Mouse (Mus musculus) large intestine, adult 2 months (tissue): ENCODE measurements around the gene Ell3. TPM values are rescaled to one million over a fixed set of nuclear protein-coding genes. Genes with fewer than 3 reads are reported as not detected.

Source experiments
- DNase-seq: peaks from one replicate; pipeline ENCODE4 v3.0.0-alpha.2; 2012; ENCODE audit warnings: low read depth, low spot score
- WGBS: fragments of 180-500 bp; shearing (Covaris S2); methylation state at CpG from one replicate; pipeline ENCODE4 v1.1.7; 2018; 5-methylcytosine and 5-hydroxymethylcytosine counted together
- polyA plus RNA-seq: library from polyadenylated mRNA; depleted of rRNA; stranded (reverse); fragments of >200 nt; gene quantifications from 2 replicates; pipeline ENCODE4 v1.2.3, GENCODE M21; 2012

Gene Ell3
- polyA plus RNA-seq, 1 experiment = 4.7 TPM

- peak; percentile 96 for DNase-seq
- under 1% methylated on average over 72 of the region's 74 CpGs for WGBS
Measured at GRCm38 (mm10) chr2:121448739-121449535, 4.9 kb upstream of the Ell3 start, which contains the start of gene Serf2. Serf2 (plus strand) TSS chr2:121449195.

DNA sequence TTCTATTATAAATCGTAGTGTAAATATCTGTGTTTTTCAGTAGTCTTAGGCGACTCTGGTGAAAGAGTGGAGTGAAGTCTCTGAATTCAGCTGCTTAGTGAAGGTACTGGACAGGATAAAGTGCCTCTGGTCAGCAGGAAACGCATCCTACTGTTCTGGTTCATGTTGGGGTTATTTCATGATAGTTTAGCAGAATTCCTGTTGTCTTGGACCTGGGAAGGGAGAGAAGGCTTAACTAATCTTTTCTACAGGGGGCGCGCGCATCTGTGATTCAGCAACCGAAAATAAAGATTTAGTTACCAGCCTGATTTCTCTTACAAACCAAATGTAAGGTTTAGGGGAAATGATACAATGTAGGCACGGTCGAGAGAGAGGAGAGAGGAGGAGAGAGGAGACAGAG is 4.1 kb upstream of the Ell3 start:
- no peak for DNase-seq
- WGBS = 9% methylated on average over 9 of the region's 9 CpGs

DNA sequence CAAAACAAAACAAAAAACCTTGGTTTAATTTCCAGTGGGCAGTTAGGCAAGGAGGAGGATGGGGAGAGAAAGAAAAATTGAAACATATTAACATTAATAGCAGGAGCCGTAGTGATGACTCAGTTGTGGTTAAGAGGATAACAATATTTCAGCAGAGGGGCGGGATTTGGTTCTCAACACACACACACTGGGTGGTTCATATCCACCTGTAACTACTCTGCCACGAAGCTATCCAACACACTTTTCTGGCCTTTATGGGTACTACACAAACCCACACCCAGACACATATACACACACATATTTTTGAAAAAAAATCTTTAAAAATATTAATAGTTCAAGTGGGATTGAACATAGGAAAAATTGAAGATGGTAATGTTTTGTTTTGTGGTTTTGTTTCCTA is 2.9 kb upstream of the Ell3 start:
- 66% methylated on average over 3 of the region's 3 CpGs for WGBS
- DNase-seq = no peak

- no peak for DNase-seq
- WGBS = 65% methylated on average over 4 of the region's 4 CpGs
Measured at GRCm38 (mm10) chr2:121446506-121446905, 2.4 kb upstream of the Ell3 start.

- DNase-seq = no peak
- WGBS = 81% methylated on average over 3 of the region's 3 CpGs
Measured at GRCm38 (mm10) chr2:121445117-121445516, 1.0 kb upstream of the Ell3 start.

DNA sequence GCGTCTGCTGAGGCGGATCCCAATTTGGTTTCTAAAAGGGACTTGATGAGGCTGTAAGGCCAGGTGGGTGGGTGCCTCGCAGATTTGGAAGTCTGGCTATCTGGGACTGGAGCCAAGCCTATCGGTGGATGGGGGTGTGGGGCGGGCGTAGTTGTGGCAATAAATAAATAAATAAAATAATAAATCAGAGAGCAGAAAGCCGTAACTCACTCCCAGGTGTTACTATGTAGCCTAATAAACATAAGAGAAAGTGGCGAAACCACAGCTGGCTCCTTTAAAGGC is 1.1 kb downstream of the Ell3 start:
- 5% methylated on average over 8 of the region's 8 CpGs for WGBS
- DNase-seq = no peak

DNA sequence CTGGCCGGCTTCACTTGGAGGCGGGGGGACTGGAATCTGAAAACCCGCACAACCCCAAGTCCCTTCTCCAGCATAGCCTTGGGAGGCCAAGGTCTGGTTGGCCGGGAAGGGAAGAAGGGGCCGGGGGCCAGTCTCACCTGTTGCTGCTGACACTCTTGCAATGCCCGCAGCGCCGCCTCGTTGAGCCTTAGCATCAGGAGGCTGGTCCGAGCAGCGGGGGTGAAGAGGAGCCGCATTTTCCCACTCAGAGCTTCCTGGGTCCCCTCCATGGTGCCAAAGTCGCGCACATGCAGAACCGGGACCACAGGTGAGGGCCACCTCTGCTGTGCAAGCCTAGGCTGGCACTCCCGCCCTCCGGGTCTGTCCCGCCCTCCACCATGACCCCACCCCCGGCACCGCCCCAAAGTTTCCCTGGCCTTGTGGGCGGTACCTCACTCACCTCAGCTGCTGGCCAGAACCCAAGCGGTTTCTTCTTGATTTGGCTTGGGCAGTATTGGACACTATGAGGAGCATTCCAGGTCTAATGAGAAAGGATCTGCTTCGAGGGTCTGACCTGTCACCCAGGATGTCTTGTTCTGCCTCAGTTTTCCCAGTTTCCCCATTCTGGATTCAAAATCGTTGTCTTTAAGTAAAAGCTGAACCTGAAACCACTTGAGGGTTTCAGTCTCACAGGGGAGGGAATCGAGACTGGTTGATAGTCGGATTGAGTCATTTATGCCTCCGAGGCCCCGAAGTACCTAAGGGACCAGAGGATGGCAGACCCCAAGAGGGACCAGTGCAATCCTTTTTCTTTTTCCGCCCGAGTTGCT is 1.6 kb downstream of the Ell3 start:
- WGBS = 2% methylated on average over 30 of the region's 30 CpGs
- peak; percentile 79 for DNase-seq

- DNase-seq = no peak
- 9% methylated on average over 11 of the region's 11 CpGs for WGBS
Measured at GRCm38 (mm10) chr2:121441800-121442199, 2.3 kb downstream of the Ell3 start.

GRCm38 (mm10) chr2:121440834-121441605 is 3.1 kb downstream of the Ell3 start:
- DNase-seq = no peak
- 69% methylated on average over 5 of the region's 5 CpGs for WGBS

DNA sequence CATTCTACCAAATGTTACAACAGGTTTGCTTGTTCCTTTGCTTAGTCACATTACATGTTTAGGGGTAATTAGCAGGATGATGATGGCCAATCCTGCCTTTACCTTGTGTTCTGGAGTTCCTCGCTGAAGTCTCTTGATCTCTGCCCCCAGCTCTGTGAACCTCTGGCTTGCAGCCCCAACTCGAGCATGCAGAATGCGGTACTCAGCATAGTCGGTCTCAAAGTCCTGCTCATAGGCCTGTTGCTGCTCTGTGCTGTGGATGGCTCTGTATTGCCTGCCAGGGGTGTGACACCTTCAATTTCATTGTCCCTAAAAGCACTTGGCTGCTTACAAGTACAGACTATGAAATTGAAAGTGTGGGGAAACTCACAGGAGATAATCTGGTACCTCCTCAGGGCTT is 4.3 kb downstream of the Ell3 start:
- DNase-seq = no peak
- 56% methylated on average over 4 of the region's 4 CpGs for WGBS

DNA sequence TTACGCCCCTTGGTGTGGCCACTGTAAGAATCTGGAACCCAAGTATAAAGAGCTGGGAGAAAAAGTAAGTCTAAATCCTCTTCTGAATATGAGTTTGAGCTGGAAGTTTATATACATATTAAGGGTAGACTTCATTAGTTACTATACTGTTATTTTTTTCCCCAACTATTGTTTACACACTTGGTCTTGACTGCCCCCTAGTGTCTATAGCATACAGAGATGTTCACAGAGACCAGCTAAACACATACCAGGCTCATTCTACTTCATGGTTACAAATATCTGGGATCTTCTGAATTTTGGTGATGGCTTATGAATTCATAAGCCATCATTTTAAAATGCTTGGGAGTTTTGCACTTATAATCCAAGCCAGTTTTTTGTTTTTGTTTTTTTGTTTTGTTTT is 9.2 kb downstream of the Ell3 start:
- no peak for DNase-seq

GRCm38 (mm10) chr2:121425890-121426289 is 18.2 kb downstream of the Ell3 start:
- no peak for DNase-seq
- WGBS = 85% methylated on average over 2 of the region's 2 CpGs

More for the DNA sequence above, 9.2 kb downstream of the Ell3 start:
- WGBS = 98% methylated on average over 1 of the region's 1 CpGs

GRCm38 (mm10) chr2:121423166-121423565 is 20.9 kb downstream of the Ell3 start:
- DNase-seq = no peak
- 84% methylated on average over 2 of the region's 2 CpGs for WGBS

DNA sequence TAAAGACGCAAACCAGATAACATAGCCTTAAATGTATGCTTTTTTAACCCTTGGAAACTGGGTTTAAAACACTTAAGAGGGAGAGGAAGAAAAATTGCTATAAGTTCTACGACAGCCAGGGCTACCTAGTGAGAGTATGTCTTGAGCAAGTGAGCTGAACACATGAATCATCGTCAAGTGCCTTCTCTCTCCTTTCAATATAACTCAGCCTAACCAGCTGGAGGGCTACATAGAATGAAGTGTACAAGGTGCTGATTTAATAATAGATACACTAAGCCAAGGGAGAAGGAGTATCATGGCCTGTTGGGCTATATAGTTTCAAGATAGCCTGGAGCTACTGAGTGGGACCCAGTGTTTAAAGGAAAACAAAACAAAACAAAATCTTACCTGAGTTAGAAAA is 25.6 kb downstream of the Ell3 start:
- no peak for DNase-seq
- 58% methylated on average over 3 of the region's 3 CpGs for WGBS

DNA sequence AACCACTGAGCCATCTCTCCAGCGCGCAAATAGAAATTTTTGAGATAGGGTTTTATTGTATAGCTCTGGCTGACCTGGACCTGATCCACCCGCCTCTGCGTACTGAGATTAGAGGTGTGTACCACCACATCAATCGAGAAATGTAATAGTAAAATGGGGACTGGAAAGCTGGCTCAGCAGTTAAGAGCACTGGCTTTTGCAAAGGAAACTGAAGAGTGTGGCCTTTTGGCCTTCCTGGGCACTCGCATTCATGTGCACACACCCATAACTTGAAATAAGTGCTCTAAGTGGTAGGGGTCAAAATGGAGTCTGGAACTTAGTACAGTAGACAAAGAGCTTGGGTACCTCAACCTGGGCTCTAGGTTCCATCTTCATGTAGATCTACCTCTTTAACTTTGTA is 27.7 kb downstream of the Ell3 start:
- 46% methylated on average over 6 of the region's 6 CpGs for WGBS
- DNase-seq = no peak

DNA sequence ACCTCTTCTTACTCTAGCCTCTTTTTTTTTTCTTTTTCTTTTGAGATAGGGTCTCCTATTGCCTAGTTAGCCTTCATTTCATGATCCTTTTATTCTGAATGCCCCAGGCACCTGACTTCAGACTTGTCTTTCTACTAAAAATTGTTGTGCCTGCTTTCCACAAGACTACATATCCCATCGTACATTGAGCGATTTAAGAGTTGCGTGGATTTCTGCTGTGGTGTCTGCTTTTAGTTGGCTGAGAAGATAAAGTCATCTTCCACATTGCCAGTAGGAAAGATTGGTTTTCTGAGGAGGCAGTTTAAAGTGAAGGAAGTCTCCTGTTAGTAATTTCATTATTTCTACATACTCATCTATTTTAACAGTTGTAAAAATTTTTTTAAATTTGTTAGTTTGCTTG is 28.5 kb downstream of the Ell3 start:
- WGBS = 71% methylated on average over 3 of the region's 3 CpGs
- DNase-seq = no peak

DNA sequence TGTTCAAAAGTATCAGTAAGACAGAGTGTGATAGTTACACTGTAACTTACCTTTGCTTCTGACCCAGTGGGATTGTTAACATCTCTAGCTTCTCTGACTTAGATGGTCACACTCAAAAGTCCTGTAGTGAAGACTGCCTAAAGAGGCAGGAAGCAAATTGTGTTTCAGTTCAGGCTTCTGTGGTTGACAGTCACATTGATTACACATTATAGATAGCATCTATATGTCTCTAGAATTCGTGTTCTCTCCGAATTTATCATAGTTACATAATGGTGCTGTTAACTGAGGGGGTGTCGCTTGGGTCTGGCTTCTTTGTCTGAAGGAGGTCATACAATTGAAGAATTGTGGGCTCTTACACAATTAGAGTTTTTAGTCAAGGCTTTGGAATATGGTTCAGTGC is 29.0 kb downstream of the Ell3 start:
- no peak for DNase-seq
- 27% methylated on average over 3 of the region's 3 CpGs for WGBS

- WGBS = under 1% methylated on average over 32 of the region's 32 CpGs
- no peak for DNase-seq
Measured at GRCm38 (mm10) chr2:121414139-121414685, 29.9 kb downstream of the Ell3 start.

DNA sequence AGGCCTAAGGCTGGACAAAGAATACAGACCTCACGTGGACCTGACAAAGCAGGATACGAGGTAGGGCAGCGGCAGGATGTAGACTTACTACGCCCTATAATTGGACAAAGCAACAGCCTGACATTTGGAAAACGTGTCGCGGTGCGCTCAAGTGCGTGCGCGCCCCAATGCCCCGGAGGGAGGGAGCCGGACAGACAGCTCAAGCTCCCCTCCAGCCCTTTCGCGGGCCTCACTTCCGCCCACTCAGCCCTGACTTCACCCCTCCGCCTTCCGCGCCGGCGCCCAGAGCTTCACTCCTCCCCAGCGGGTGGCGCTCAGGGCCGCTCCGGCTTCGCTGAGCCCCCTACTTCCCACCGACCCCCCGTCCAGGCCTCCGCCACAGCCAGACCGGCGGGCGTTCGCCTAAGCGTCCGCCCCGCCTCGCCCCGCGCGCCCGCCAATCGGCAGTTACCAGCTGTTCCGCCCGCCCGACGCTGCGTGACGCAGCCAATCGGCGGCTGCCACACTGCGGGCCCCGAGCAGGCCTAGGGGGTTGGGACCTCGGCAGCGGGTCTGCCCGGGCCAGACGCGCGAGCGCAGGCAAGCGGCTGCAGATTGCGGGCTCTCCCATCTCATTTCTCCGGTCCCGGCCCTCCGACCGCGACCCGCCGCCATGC is 30.6 kb downstream of the Ell3 start, which contains the start of the genes Pdia3 and Catsper2:
Gene Pdia3 (plus strand): TSS at position 389 of the 656 bp plus-strand sequence.
Gene Catsper2 (minus strand): TSS at position 406 of the 656 bp plus-strand sequence.
- DNase-seq = no peak
- 1% methylated on average over 65 of the region's 68 CpGs for WGBS
